Mouse (Mus musculus) midbrain, embryonic 11.5 days (tissue): ENCODE results near the gene Hist1h3e. TPM values are rescaled to one million over a fixed set of nuclear protein-coding genes. Genes with fewer than 3 reads are reported as not detected.
"Not testable (repeated sequence)": the region's sequence is repeated elsewhere in the genome, so short reads cannot be mapped to it uniquely, and the experiment has no call there.

Experiments
- ATAC-seq: fragments of 200-750 bp; cut with Nextera tagmentation; 2 replicates; pipeline ENCODE4 v1.8.0; 2017; ENCODE audit warnings: moderate TSS enrichment, moderate library complexity; ENCODE audit not compliant: low FRiP score
- DNase-seq: peaks from one replicate; pipeline ENCODE4 v3.0.0; 2015; ENCODE audit warnings: low spot score; ENCODE audit errors: missing footprints
- H3K27ac ChIP-seq: fragments of 300-500 bp; sonication (generic); 2 replicates; pipeline ENCODE4 v1.5.1; 2014; ENCODE audit warnings: low read depth, low read length
- H3K27me3 ChIP-seq: fragments of 300-500 bp; sonication (generic); 2 replicates; pipeline ENCODE4 v1.6.1; 2014; ENCODE audit warnings: mild to moderate bottlenecking, low read length, moderate library complexity, mixed read lengths; ENCODE audit not compliant: control insufficient read depth, insufficient read depth
- H3K36me3 ChIP-seq: fragments of 300-500 bp; sonication (generic); 2 replicates; pipeline ENCODE4 v1.6.1; 2014; ENCODE audit warnings: mild to moderate bottlenecking, low read length, moderate library complexity, mixed read lengths; ENCODE audit not compliant: control insufficient read depth, insufficient read depth
- H3K4me1 ChIP-seq: fragments of 300-500 bp; sonication (generic); 2 replicates; pipeline ENCODE4 v1.6.1; 2014; ENCODE audit warnings: low read length; ENCODE audit not compliant: control insufficient read depth, insufficient read depth
- H3K4me2 ChIP-seq: fragments of 300-500 bp; sonication (generic); 2 replicates; pipeline ENCODE4 v1.6.1; 2014; ENCODE audit warnings: mild to moderate bottlenecking, moderate library complexity
- H3K4me3 ChIP-seq: fragments of 300-500 bp; sonication (generic); 2 replicates; pipeline ENCODE4 v1.5.1; 2014; ENCODE audit warnings: low read depth, low read length
- H3K9ac ChIP-seq: fragments of 300-500 bp; sonication (generic); 2 replicates; pipeline ENCODE4 v1.6.1; 2014; ENCODE audit warnings: low read length
- H3K9me3 ChIP-seq: fragments of 300-500 bp; sonication (generic); 2 replicates; pipeline ENCODE4 v1.6.1; 2016; ENCODE audit warnings: low read length; ENCODE audit not compliant: control insufficient read depth
- WGBS: fragments of 180-500 bp; shearing (Covaris S2); extraction: QIAGEN DNeasy Blood & Tissue Kit; methylation state at CpG from one replicate; pipeline ENCODE4 v1.1.7; 2014; 5-methylcytosine and 5-hydroxymethylcytosine counted together
- polyA plus RNA-seq: library from polyadenylated mRNA; unstranded; fragments of >200 nt; fragmentation: Nextera tagmentation; extraction: Ambion mirVana; gene quantifications from 2 replicates; pipeline ENCODE4 v1.2.1, GENCODE M21; 2014

The Hist1h3e gene
- polyA plus RNA-seq, 1 experiment from 2014 or later, result 7.4 TPM

- Histone ChIP-seq H3K9me3 (no peaks in the 10 kb centered on the region), H3K4me3 (peak overlapping the region; percentile 48), H3K9ac (peak overlapping the region; percentile 69), H3K36me3 (no peaks in the 10 kb centered on the region), H3K27ac (peak overlapping the region; percentile 98), H3K4me2 (peak overlapping the region; percentile 45), H3K4me1 (peaks cover 16% of the 10 kb centered on the region), H3K27me3 (no peaks in the 10 kb centered on the region)
- WGBS, result 22% methylated on average over 7 of the region's 7 CpGs
- ATAC-seq (no peak), DNase-seq (peak; percentile 87)
These were observed 25.9 kb downstream of the Hist1h3e start for GRCm38 (mm10) chr13:23536076-23536822.

GRCm38 (mm10) chr13:23535137-23536075, 26.8 kb downstream of the Hist1h3e start, which contains the start of gene Hist1h3g:
Gene Hist1h3g, plus strand, starts transcription at chr13:23535422.
- not testable (repeated sequence) for H3K36me3 ChIP-seq, H3K27me3 ChIP-seq, H3K9me3 ChIP-seq
- H3K9ac ChIP-seq, result peak within 1 kb of the TSS; percentile 69
- DNase-seq (peak; percentile 98), ATAC-seq (peak; percentile 92)
- H3K27ac ChIP-seq, result peak within 1 kb of the TSS; percentile 98
- under 1% methylated on average over 48 of the region's 62 CpGs for WGBS
- peak within 1 kb of the TSS; percentile 48 for H3K4me3 ChIP-seq
- H3K4me1 ChIP-seq, result peaks cover 16% of the 10 kb centered on the region
- peak within 1 kb of the TSS; percentile 45 for H3K4me2 ChIP-seq

- WGBS, result under 1% methylated on average over 15 of the region's 15 CpGs
- Histone ChIP-seq H3K27ac (peak overlapping the region; percentile 98), H3K27me3 (no peaks in the 10 kb centered on the region), H3K4me1 (peaks cover 16% of the 10 kb centered on the region), H3K4me2 (peak overlapping the region; percentile 45), H3K9ac (peak overlapping the region; percentile 66), H3K36me3 (no peaks in the 10 kb centered on the region), H3K9me3 (no peaks in the 10 kb centered on the region), H3K4me3 (peak overlapping the region; percentile 48)
- peak; percentile 10 for ATAC-seq
- DNase-seq, result peak; percentile 97
These were observed 27.6 kb downstream of the Hist1h3e start for GRCm38 (mm10) chr13:23534368-23535131.

GRCm38 (mm10) chr13:23533560-23534367, 28.4 kb downstream of the Hist1h3e start, which contains the start of gene Hist1h2af:
Gene Hist1h2af, plus strand, starts transcription at chr13:23533906.
- not testable (repeated sequence) for H3K9me3 ChIP-seq, H3K36me3 ChIP-seq, H3K27me3 ChIP-seq
- peaks cover 19% of the 10 kb centered on the region for H3K4me1 ChIP-seq
- H3K4me3 ChIP-seq, result peak within 1 kb of the TSS; percentile 48
- H3K4me2 ChIP-seq, result peak within 1 kb of the TSS; percentile 45
- WGBS, result under 1% methylated on average over 22 of the region's 53 CpGs
- H3K9ac ChIP-seq, result peak within 1 kb of the TSS; percentile 66
- ATAC-seq (peak; percentile 64), DNase-seq (peak; percentile 94)
- peak within 1 kb of the TSS; percentile 98 for H3K27ac ChIP-seq

GRCm38 (mm10) chr13:23532262-23533075, 29.7 kb downstream of the Hist1h3e start:
- H3K4me2 ChIP-seq, result peak overlapping the region; percentile 45
- no peaks in the 10 kb centered on the region for H3K27me3 ChIP-seq
- no peaks in the 10 kb centered on the region for H3K9me3 ChIP-seq
- 23% methylated on average over 9 of the region's 9 CpGs for WGBS
- DNase-seq (peak; percentile 91), ATAC-seq (no peak)
- peak overlapping the region; percentile 86 for H3K9ac ChIP-seq
- no peaks in the 10 kb centered on the region for H3K36me3 ChIP-seq
- peak overlapping the region; percentile 98 for H3K27ac ChIP-seq
- H3K4me1 ChIP-seq, result peaks cover 19% of the 10 kb centered on the region
- peak overlapping the region; percentile 45 for H3K4me3 ChIP-seq

GRCm38 (mm10) chr13:23530901-23531875, 31.0 kb downstream of the Hist1h3e start, which contains the start of gene Hist1h4h:
Gene Hist1h4h, plus strand, starts transcription at chr13:23531050.
- no peaks in the 10 kb centered on the region for H3K27me3 ChIP-seq
- peak within 1 kb of the TSS; percentile 98 for H3K27ac ChIP-seq
- peak within 1 kb of the TSS; percentile 45 for H3K4me2 ChIP-seq
- ATAC-seq (peak; percentile 75), DNase-seq (peak; percentile 99)
- peak within 1 kb of the TSS; percentile 86 for H3K9ac ChIP-seq
- H3K36me3 ChIP-seq, result no peaks in the 10 kb centered on the region
- peak within 1 kb of the TSS; percentile 45 for H3K4me3 ChIP-seq
- under 1% methylated on average over 57 of the region's 70 CpGs for WGBS
- H3K4me1 ChIP-seq, result peaks cover 11% of the 10 kb centered on the region
- no peaks in the 10 kb centered on the region for H3K9me3 ChIP-seq
